Comparison of ENCODE assay signal across 27 mouse cellular contexts in genomic region chr13:102108916-102109315, GRCm38 (mm10).
A peak's percentile ranks its signal among the peaks of the same experiment; 100 is the strongest.
DNase-seq lines count a peak whose midpoint lies in the region; ATAC-seq and TF ChIP-seq lines count a peak whose summit lies in the region.
"Had no signal": no experiment of that assay in that cellular context is flagged by ENCODE, and none has a peak within 500 bp of the region (broad histone marks: within the 10 kb centered on the region; RNA-seq: fewer than 3 reads in every experiment).

No protein-coding gene starts in this region.

- H3K9me3 ChIP-seq in forebrain, embryonic 14.5 days (replicated peaks; ENCODE audit: control insufficient read depth, low read length) = no peaks in the 10 kb centered on the region
- no peaks in the 10 kb centered on the region for H3K9me3 ChIP-seq in forebrain, embryonic 13.5 days (replicated peaks)
- no peaks in the 10 kb centered on the region for H3K9me3 ChIP-seq in hindbrain, postnatal 0 days (ENCODE audit: low read length)
- no peaks in the 10 kb centered on the region for H3K9me3 ChIP-seq in hindbrain, embryonic 12.5 days (replicated peaks)
- H3K9me3 ChIP-seq: embryonic facial prominence, embryonic 12.5 days; embryonic facial prominence, embryonic 15.5 days; heart, embryonic 10.5 days; heart, embryonic 13.5 days; hindbrain, embryonic 15.5 days; intestine, embryonic 15.5 days had no signal

- DNase-seq in forebrain, embryonic 14.5 days (ENCODE audit: low spot score) = peak; percentile 46
- peak; percentile 8 for DNase-seq in hindbrain, postnatal 0 days (ENCODE audit: low spot score)
- DNase-seq in 3134 (ENCODE audit: extremely low read depth, insufficient read length, low spot score) = peak; percentile 3
- peak; percentile 60 for DNase-seq in brain, embryonic 14.5 days (ENCODE audit: low read depth)
- DNase-seq in embryo, embryonic 9.5 days (ENCODE audit: extremely low spot score) = no peak
- DNase-seq in kidney, postnatal 25 days = no peak
- DNase-seq: adrenal gland, postnatal 10 days; adrenal gland, postnatal 36 days; cerebellum, adult 11 months; cerebellum, adult 2 months; cerebellum, postnatal 10 days; gastrocnemius, postnatal 10 days; gastrocnemius, postnatal 36 days; heart, adult 2 months; heart, postnatal 14 days; heart, postnatal 4 days; kidney, adult 11 months; kidney, adult 8-10 months had no signal

- no peak overlapping the region for H3K4me2 ChIP-seq in forebrain, embryonic 14.5 days (ENCODE audit: low read length)
- no peak overlapping the region for H3K4me2 ChIP-seq in forebrain, embryonic 13.5 days
- no peak overlapping the region for H3K4me2 ChIP-seq in hindbrain, postnatal 0 days (ENCODE audit: low read depth, low read length)
- no peak overlapping the region for H3K4me2 ChIP-seq in hindbrain, embryonic 12.5 days (replicated peaks)
- H3K4me2 ChIP-seq: embryonic facial prominence, embryonic 12.5 days; embryonic facial prominence, embryonic 15.5 days; heart, embryonic 13.5 days; hindbrain, embryonic 15.5 days; intestine, embryonic 15.5 days had no signal

- ATAC-seq in forebrain, embryonic 14.5 days = no peak
- no peak for ATAC-seq in forebrain, embryonic 13.5 days
- ATAC-seq in hindbrain, postnatal 0 days = no peak
- ATAC-seq in hindbrain, embryonic 12.5 days (ENCODE audit: low FRiP score) = no peak
- ATAC-seq: CD4-positive, CD25-positive, alpha-beta regulatory T cell, adult 4 months; intestine, embryonic 15.5 days had no signal

- no peaks in the 10 kb centered on the region for H3K36me3 ChIP-seq in forebrain, embryonic 14.5 days (ENCODE audit: control insufficient read depth, insufficient read depth, low read length)
- no peaks in the 10 kb centered on the region for H3K36me3 ChIP-seq in forebrain, embryonic 13.5 days (ENCODE audit: poor library complexity, severe bottlenecking)
- no peaks in the 10 kb centered on the region for H3K36me3 ChIP-seq in hindbrain, postnatal 0 days (ENCODE audit: insufficient read depth, low read length)
- no peaks in the 10 kb centered on the region for H3K36me3 ChIP-seq in hindbrain, embryonic 12.5 days
- H3K36me3 ChIP-seq: embryonic facial prominence, embryonic 12.5 days; embryonic facial prominence, embryonic 15.5 days; heart, embryonic 10.5 days; heart, embryonic 13.5 days; hindbrain, embryonic 15.5 days; intestine, embryonic 15.5 days had no signal

- H3K4me1 ChIP-seq in forebrain, embryonic 14.5 days (ENCODE audit: control insufficient read depth, insufficient read depth, low read length) = 0 out of 2 replicates have a peak, but pooled peaks cover 3% of the 10 kb centered on the region
- peaks cover 7% of the 10 kb centered on the region; the same call in 1 of the 2 replicates for H3K4me1 ChIP-seq in forebrain, embryonic 13.5 days
- no peaks in the 10 kb centered on the region for H3K4me1 ChIP-seq in hindbrain, postnatal 0 days (ENCODE audit: insufficient read depth, low read length)
- no peaks in the 10 kb centered on the region for H3K4me1 ChIP-seq in hindbrain, embryonic 12.5 days
- H3K4me1 ChIP-seq: embryonic facial prominence, embryonic 15.5 days; heart, embryonic 10.5 days; heart, embryonic 13.5 days; hindbrain, embryonic 15.5 days; intestine, embryonic 15.5 days had no signal

- H3K27ac ChIP-seq in forebrain, embryonic 14.5 days (ENCODE audit: low read depth, low read length) = no peak overlapping the region
- H3K27ac ChIP-seq in forebrain, embryonic 13.5 days = no peak overlapping the region
- H3K27ac ChIP-seq in hindbrain, postnatal 0 days = no peak overlapping the region
- H3K27ac ChIP-seq in hindbrain, embryonic 12.5 days = no peak overlapping the region
- H3K27ac ChIP-seq: embryonic facial prominence, embryonic 12.5 days; embryonic facial prominence, embryonic 15.5 days; heart, adult 2 months; heart, embryonic 10.5 days; heart, embryonic 13.5 days; hindbrain, embryonic 15.5 days; intestine, embryonic 15.5 days had no signal

- TF ChIP-seq POLR2A in brain, embryonic 14.5 days (IDR thresholded peaks at IDR 0.05; ENCODE audit: borderline replicate concordance, extremely low read depth, insufficient read depth, insufficient read length, poor library complexity, severe bottlenecking) = no peak

- H3K27me3 ChIP-seq in forebrain, embryonic 14.5 days (replicated peaks; ENCODE audit: control insufficient read depth, insufficient read depth, low read length) = no peaks in the 10 kb centered on the region
- no peaks in the 10 kb centered on the region for H3K27me3 ChIP-seq in forebrain, embryonic 13.5 days
- no peaks in the 10 kb centered on the region for H3K27me3 ChIP-seq in hindbrain, postnatal 0 days (ENCODE audit: insufficient read depth, low read length)
- H3K27me3 ChIP-seq in hindbrain, embryonic 12.5 days = no peaks in the 10 kb centered on the region
- H3K27me3 ChIP-seq: embryonic facial prominence, embryonic 12.5 days; embryonic facial prominence, embryonic 15.5 days; heart, embryonic 13.5 days; hindbrain, embryonic 15.5 days; intestine, embryonic 15.5 days had no signal

- no peak for TF ChIP-seq CTCF in hindbrain, postnatal 0 days (IDR thresholded peaks at IDR 0.05; ENCODE audit: low read depth)
- no peak for TF ChIP-seq CTCF in brain, embryonic 14.5 days (IDR thresholded peaks at IDR 0.05; ENCODE audit: borderline replicate concordance, extremely low read depth, insufficient read depth, insufficient read length)

- 32% methylated on average over 3 of the region's 3 CpGs for WGBS in forebrain, embryonic 14.5 days
- 46% methylated on average over 3 of the region's 3 CpGs for WGBS in forebrain, embryonic 13.5 days
- 53% methylated on average over 3 of the region's 3 CpGs for WGBS in hindbrain, postnatal 0 days
- WGBS in hindbrain, embryonic 12.5 days = 85% methylated on average over 3 of the region's 3 CpGs

- no peak overlapping the region for H3K9ac ChIP-seq in forebrain, embryonic 14.5 days (ENCODE audit: low read length)
- H3K9ac ChIP-seq in forebrain, embryonic 13.5 days = no peak overlapping the region
- H3K9ac ChIP-seq in hindbrain, postnatal 0 days (replicated peaks; ENCODE audit: low read length) = no peak overlapping the region
- H3K9ac ChIP-seq in hindbrain, embryonic 12.5 days = no peak overlapping the region
- H3K9ac ChIP-seq: embryonic facial prominence, embryonic 12.5 days; embryonic facial prominence, embryonic 15.5 days; heart, embryonic 13.5 days; hindbrain, embryonic 15.5 days; intestine, embryonic 15.5 days had no signal

- no peak overlapping the region for H3K4me3 ChIP-seq in forebrain, embryonic 14.5 days (ENCODE audit: low read depth, low read length)
- H3K4me3 ChIP-seq in forebrain, embryonic 13.5 days = no peak overlapping the region
- H3K4me3 ChIP-seq in hindbrain, postnatal 0 days (ENCODE audit: low read length) = no peak overlapping the region
- H3K4me3 ChIP-seq in hindbrain, embryonic 12.5 days = no peak overlapping the region
- H3K4me3 ChIP-seq: embryonic facial prominence, embryonic 12.5 days; embryonic facial prominence, embryonic 15.5 days; heart, adult 2 months; heart, embryonic 10.5 days; heart, embryonic 13.5 days; hindbrain, embryonic 15.5 days; intestine, embryonic 15.5 days had no signal

Comparison
In these comparisons a context has a peak if more than half of its experiments do, and no peak if none do; other contexts are left out.
1. DNase-seq: peak in forebrain, embryonic 14.5 days (single experiment), hindbrain, postnatal 0 days (single experiment), 3134 (single experiment) and brain, embryonic 14.5 days (single experiment); none in embryo, embryonic 9.5 days (single experiment) and kidney, postnatal 25 days (0 of 2).